Mouse (Mus musculus): ENCODE measurements around the gene Hist4h4. TPM values are rescaled to one million over a fixed set of nuclear protein-coding genes. Genes with fewer than 3 reads are reported as not detected.

The Hist4h4 gene
- polyA plus RNA-seq, 1 experiment = 1.1 TPM

DNA sequence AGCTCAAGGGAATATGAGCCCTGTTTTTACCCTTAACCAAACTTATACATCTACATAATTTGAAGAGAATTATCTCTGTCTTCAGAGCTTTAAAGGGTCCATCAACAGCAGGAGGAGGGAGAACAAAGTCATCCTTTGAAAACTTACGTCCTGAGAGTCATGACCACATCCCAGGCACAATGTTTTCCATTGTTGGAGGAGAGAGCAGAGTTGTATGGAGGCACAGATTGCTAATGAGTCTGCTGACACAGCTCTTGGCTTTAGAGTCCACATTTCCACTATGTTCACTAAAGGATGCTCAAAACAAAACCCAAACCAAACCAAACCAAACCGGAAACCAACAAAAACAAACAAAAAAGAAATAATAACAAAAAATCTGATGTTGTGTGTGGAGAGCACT lies 40.7 kb upstream of the Hist4h4 start:
- TF ChIP-seq POLR2A (IDR thresholded peaks at IDR 0.05; ENCODE audit: borderline replicate concordance, extremely low read depth, low read depth, low read length) = no peak
- TF ChIP-seq CTCF (IDR thresholded peaks at IDR 0.05; ENCODE audit: insufficient read depth, low read length) = no peak
- no peak overlapping the region for H3K4me3 ChIP-seq (replicated peaks; ENCODE audit: extremely low read depth, low read depth, low read length)
- WGBS = 59% methylated on average over 2 of the region's 2 CpGs
- no peak for DNase-seq
- no peaks in the 10 kb centered on the region for H3K4me1 ChIP-seq (ENCODE audit: control insufficient read depth, insufficient read depth, low read length)

DNA sequence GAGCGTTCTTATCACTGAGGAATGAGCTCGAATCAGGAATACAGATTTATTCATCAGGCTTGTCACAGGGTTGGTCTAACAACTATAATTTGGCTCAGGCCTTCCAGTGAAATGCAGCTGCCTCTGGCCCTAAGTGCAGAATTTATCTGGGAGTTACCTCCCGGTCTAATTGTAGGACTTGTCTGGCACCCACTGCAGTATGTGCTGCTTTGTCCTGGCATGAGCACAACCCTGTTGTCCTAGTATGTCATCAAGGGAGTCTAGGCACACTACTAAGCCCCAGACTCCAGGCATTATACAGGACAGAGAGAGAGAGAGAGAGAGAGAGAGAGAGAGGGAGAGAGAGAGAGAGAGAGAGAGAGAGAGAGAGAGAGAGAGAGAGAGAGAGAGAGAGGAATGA lies 33.1 kb upstream of the Hist4h4 start:
- TF ChIP-seq POLR2A (IDR thresholded peaks at IDR 0.05; ENCODE audit: borderline replicate concordance, extremely low read depth, low read depth, low read length) (no peak), CTCF (IDR thresholded peaks at IDR 0.05; ENCODE audit: insufficient read depth, low read length) (no peak)
- 80% methylated on average over 3 of the region's 3 CpGs for WGBS
- H3K4me3 ChIP-seq (replicated peaks; ENCODE audit: extremely low read depth, low read depth, low read length) = no peak overlapping the region
- DNase-seq = no peak
- H3K4me1 ChIP-seq (ENCODE audit: control insufficient read depth, insufficient read depth, low read length) = no peaks in the 10 kb centered on the region

DNA sequence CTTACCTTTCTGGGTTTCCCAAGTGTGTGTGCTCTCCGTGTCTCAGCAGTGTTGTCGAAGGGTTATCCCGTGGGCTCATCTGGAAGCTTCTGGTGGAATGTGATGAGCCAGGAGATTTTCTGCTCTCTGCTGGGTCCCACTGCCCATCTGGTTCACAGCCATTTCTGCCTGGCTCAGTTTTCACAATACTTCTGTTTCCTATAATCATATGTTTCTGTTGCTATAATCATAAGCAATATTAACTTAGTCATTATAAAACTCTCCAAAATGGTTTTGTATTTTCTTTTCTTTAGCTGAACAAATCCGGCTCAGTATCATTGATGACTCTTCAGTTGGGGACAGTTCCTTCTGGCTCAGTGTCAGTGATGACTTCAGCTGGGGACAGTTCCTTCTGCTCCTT lies 31.1 kb upstream of the Hist4h4 start, which contains the start of gene Smco3:
Gene Smco3 (minus strand): TSS at position 101 of the 400 bp plus-strand sequence.
- no peak within 1 kb of the TSS for H3K4me3 ChIP-seq (replicated peaks; ENCODE audit: extremely low read depth, low read depth, low read length)
- WGBS = 43% methylated on average over 4 of the region's 4 CpGs
- TF ChIP-seq CTCF (IDR thresholded peaks at IDR 0.05; ENCODE audit: insufficient read depth, low read length) = no peak
- TF ChIP-seq POLR2A (IDR thresholded peaks at IDR 0.05; ENCODE audit: borderline replicate concordance, extremely low read depth, low read depth, low read length) = no peak

DNA sequence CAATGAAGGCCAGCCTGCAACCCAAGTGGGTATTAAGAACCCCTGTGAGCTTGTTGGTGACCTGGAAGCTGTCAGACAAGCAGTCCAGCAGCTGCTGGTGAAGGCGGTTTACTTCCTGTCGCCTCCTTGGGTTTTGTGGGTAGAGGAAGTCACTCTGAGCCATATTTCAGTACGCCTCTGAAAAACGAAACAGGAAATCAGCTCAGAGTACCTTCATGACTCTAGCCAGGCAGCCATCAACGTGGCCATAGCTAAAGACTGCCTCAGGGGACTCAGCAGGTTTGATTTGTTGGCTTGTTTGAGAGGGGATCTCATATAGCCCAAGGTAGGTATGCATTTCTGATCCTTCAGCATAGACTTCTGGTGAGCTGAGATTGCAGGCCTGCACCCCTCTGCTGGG lies 27.5 kb upstream of the Hist4h4 start:
- peaks cover 3% of the 10 kb centered on the region for H3K4me1 ChIP-seq (ENCODE audit: control insufficient read depth, insufficient read depth, low read length)
- 45% methylated on average over 5 of the region's 5 CpGs for WGBS
- DNase-seq = no peak

More for the DNA sequence above, 31.1 kb upstream of the Hist4h4 start, which contains the start of gene Smco3:
- DNase-seq = no peak
- H3K4me1 ChIP-seq (ENCODE audit: control insufficient read depth, insufficient read depth, low read length) = no peaks in the 10 kb centered on the region

DNA sequence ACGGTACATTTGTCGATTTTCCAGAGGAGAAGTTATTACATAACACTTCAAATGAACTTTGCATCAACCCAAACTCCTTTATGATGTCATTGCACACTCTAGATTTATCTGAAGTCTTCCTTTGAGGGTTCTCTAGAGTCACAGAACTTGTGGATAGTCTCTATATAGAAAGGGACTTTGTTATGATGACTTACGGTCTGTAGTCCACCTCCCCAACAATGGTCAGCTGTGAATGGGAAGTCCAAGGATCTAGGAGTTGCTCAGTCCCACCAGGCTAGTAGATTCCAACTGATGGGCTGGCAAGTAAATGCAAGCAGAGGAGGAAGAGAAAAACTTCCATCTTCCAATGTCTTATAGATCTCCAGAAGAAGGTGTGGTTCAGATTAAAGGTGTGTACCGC lies 24.5 kb upstream of the Hist4h4 start:
- peak overlapping the region; percentile 45 for H3K4me3 ChIP-seq (replicated peaks; ENCODE audit: extremely low read depth, low read depth, low read length)
- WGBS = 34% methylated on average over 4 of the region's 4 CpGs
- H3K4me1 ChIP-seq (ENCODE audit: control insufficient read depth, insufficient read depth, low read length) = peaks cover 3% of the 10 kb centered on the region
- TF ChIP-seq CTCF (IDR thresholded peaks at IDR 0.05; ENCODE audit: insufficient read depth, low read length) (no peak), POLR2A (IDR thresholded peaks at IDR 0.05; ENCODE audit: borderline replicate concordance, extremely low read depth, low read depth, low read length) (no peak)
- DNase-seq = no peak

More for the DNA sequence above, 27.5 kb upstream of the Hist4h4 start:
- H3K4me3 ChIP-seq (replicated peaks; ENCODE audit: extremely low read depth, low read depth, low read length) = no peak overlapping the region
- TF ChIP-seq CTCF (IDR thresholded peaks at IDR 0.05; ENCODE audit: insufficient read depth, low read length) = no peak
- TF ChIP-seq POLR2A (IDR thresholded peaks at IDR 0.05; ENCODE audit: borderline replicate concordance, extremely low read depth, low read depth, low read length) = no peak

DNA sequence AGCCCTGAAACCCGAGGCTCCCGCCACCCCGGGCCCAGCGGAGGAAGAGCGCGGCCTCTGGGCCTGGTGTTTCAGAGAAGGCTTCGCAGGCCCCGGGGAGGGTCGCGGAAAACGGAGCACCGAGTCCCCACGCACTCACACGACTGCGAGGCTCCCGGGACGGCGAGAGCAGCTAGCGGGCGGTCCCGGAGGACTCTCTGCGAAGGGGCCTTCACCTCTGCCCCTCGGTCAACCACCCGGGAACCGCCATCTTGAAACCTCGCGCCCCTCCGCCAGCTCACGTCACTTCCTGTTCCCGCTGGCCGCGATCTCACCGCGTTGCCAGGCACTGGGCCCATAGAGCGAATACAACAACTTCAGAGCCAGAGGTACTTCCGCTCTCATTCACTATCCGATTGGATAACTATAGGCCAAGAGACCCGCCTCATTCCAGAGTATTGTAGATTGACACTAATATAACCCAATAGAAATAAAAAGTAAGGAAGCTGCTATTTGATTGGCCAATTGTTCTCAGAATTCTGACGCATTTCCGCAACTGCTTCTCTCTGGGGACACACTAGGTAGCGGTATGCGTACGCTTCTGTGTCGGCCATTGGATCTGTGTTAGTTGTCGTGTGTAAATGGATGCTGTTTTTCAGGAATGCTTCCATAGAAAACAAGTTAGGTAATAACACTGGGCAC lies 23.8 kb upstream of the Hist4h4 start, which contains the start of gene Wbp11:
Gene Wbp11 (minus strand): TSS at position 353 of the 681 bp plus-strand sequence.
- 1% methylated on average over 45 of the region's 45 CpGs for WGBS
- peak; percentile 25; the same call in 1 of the 2 replicates for TF ChIP-seq CTCF (IDR thresholded peaks at IDR 0.05; ENCODE audit: insufficient read depth, low read length)
- TF ChIP-seq POLR2A (IDR thresholded peaks at IDR 0.05; ENCODE audit: borderline replicate concordance, extremely low read depth, low read depth, low read length) = peak; percentile 78; the same call in 1 of the 2 replicates
- peak; percentile 94 for DNase-seq
- peak within 1 kb of the TSS; percentile 85 for H3K4me3 ChIP-seq (replicated peaks; ENCODE audit: extremely low read depth, low read depth, low read length)
- H3K4me1 ChIP-seq (ENCODE audit: control insufficient read depth, insufficient read depth, low read length) = peaks cover 3% of the 10 kb centered on the region

DNA sequence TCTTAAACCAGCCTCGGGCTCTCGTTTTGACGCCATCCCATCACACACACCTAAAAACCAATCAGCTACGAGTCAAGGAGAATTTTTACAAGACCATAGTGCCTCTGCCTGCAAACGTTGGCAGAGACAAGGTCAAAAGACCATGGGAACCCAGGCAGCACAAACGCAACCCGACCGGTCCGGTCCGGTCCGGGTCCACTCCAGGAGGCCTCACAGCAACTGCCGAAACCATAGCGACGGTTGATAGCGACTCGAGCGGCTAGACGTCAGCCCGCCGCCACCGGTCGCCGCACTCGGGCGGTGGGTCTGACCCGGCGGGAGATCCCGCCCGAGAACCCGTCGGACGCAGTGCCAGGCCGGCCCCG lies 23.3 kb upstream of the Hist4h4 start, which contains the start of gene BC049715:
Gene BC049715 (plus strand): TSS at position 111 of the 365 bp plus-strand sequence.
- WGBS = under 1% methylated on average over 34 of the region's 34 CpGs
- DNase-seq = no peak
- H3K4me3 ChIP-seq (replicated peaks; ENCODE audit: extremely low read depth, low read depth, low read length) = peak within 1 kb of the TSS; percentile 85
- no peak for TF ChIP-seq POLR2A (IDR thresholded peaks at IDR 0.05; ENCODE audit: borderline replicate concordance, extremely low read depth, low read depth, low read length)
- TF ChIP-seq CTCF (IDR thresholded peaks at IDR 0.05; ENCODE audit: insufficient read depth, low read length) = no peak
- peaks cover 3% of the 10 kb centered on the region for H3K4me1 ChIP-seq (ENCODE audit: control insufficient read depth, insufficient read depth, low read length)

DNA sequence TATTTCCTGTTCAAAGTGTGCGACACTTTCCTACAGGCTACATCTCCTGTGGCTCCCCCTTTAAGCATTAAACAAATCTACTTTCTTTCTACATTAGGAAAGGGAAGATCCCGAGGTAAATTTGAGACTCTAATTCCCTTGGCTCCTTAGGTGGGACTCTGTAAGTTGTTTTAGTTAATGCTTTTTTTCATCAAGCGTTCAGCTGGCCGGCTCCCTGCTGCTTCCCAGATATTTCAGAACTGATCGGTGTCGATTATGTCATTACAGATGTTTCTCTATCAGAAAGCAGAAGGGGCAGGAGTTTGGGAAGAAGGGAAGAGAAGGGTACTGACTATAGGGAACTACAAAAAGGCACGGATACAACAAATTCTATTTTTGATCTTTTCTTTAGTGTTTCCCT lies 22.9 kb upstream of the Hist4h4 start:
- TF ChIP-seq POLR2A (IDR thresholded peaks at IDR 0.05; ENCODE audit: borderline replicate concordance, extremely low read depth, low read depth, low read length) (no peak), CTCF (IDR thresholded peaks at IDR 0.05; ENCODE audit: insufficient read depth, low read length) (no peak)
- peak overlapping the region; percentile 85 for H3K4me3 ChIP-seq (replicated peaks; ENCODE audit: extremely low read depth, low read depth, low read length)
- WGBS = 8% methylated on average over 7 of the region's 7 CpGs
- no peak for DNase-seq
- peaks cover 3% of the 10 kb centered on the region for H3K4me1 ChIP-seq (ENCODE audit: control insufficient read depth, insufficient read depth, low read length)

DNA sequence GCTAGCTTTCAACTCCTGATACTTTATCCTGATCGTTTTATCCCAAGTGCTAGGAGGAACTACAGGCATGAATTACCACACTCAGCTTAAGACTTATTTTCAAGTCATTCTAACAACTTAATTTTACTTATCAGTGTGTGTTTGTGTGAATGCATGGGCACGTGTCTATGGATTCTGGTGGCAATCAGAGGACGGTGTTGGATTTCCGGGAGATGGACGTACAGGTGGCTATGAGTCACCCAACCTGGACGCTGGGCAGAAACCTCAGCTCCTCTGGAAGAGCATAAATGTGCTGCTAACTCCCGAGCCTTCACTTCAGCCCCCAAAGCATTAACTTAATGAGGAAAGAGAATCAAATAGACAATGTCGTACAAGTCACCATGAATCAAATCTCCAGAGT lies 20.8 kb upstream of the Hist4h4 start:
- 87% methylated on average over 8 of the region's 8 CpGs for WGBS
- peaks cover 3% of the 10 kb centered on the region for H3K4me1 ChIP-seq (ENCODE audit: control insufficient read depth, insufficient read depth, low read length)
- TF ChIP-seq CTCF (IDR thresholded peaks at IDR 0.05; ENCODE audit: insufficient read depth, low read length) (no peak), POLR2A (IDR thresholded peaks at IDR 0.05; ENCODE audit: borderline replicate concordance, extremely low read depth, low read depth, low read length) (no peak)
- H3K4me3 ChIP-seq (replicated peaks; ENCODE audit: extremely low read depth, low read depth, low read length) = no peak overlapping the region
- no peak for DNase-seq

DNA sequence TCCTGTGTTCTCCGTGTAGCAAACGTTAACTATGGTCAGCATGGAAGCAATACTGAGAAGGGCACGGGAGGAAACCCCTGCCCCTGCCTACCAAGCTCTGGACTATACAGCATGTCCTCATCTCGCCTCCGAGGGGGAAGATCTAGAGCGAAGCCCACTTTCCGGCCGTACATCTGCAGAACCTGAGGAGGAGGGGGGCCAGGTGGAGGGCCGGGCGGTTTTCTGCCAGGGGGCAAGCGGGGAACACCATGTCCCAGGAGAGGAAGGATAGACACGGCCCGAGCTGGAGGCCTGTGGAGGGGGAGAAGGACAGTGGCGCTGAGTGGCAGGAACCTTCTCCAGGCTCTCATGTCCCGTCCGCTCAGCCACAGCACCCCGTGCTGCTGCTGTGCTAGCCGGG lies 16.9 kb upstream of the Hist4h4 start:
- no peak for TF ChIP-seq CTCF (IDR thresholded peaks at IDR 0.05; ENCODE audit: insufficient read depth, low read length)
- TF ChIP-seq POLR2A (IDR thresholded peaks at IDR 0.05; ENCODE audit: borderline replicate concordance, extremely low read depth, low read depth, low read length) = no peak
- H3K4me1 ChIP-seq (ENCODE audit: control insufficient read depth, insufficient read depth, low read length) = no peaks in the 10 kb centered on the region
- H3K4me3 ChIP-seq (replicated peaks; ENCODE audit: extremely low read depth, low read depth, low read length) = no peak overlapping the region
- WGBS = 90% methylated on average over 18 of the region's 18 CpGs
- DNase-seq = no peak
